Mouse (Mus musculus): ENCODE measurements around the gene Arhgap27. TPM values are rescaled to one million over a fixed set of nuclear protein-coding genes. Genes with fewer than 3 reads are reported as not detected.

The Arhgap27 gene
- polyA plus RNA-seq, 1 experiment = 16.6 TPM

DNA sequence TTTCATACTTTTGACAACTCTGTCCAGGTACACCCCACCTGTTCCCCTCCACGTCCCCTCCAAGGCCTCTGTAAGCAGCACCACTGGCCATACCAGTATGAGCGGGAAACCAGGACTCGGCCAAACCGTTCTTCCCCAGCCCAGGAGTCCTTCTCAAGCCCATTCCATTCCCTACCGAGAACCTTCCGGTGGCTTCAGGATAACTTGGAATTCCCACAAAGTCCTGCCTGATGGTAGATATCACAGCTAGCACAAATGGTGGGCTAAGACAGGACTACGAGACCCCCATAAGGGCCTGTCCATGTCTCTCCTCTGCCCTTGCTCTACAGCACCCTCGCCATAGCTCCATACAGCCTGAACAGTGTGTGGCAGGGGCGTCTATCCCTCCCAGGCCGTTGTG, 5.8 kb downstream of the Arhgap27 start:
- no peak for DNase-seq (ENCODE audit: extremely low spot score in 1 of 2, low spot score in 1 of 2)

- DNase-seq (ENCODE audit: extremely low spot score in 1 of 2, low spot score in 1 of 2) = no peak
These were observed 6.4 kb downstream of the Arhgap27 start for GRCm38 (mm10) chr11:103356938-103357670.

DNA sequence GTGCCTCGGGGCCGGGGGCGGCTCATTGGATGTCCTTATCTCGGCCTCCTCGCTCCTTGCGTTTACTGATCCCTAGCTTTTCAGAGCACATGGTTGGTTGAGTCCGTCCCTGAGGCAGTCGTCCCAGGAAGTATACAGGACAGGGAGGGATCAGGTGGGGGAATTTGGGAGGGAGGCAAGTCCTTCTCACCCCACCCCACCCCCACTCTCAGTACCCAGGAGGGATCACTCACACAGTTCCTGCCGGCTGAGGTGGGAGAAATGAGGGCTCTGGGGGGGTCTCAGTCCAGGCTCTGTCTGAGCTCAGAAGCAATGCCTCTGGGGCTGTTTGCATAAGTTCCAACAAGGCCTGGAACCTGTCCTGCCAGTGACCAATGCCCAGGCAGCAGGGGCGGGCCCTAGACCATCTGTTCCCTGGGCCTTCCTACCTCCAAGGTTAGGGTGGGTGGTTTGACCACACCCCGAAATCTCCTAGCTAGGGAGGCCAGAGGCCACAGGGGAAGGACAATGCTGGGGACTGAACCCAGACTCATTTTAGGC, 7.4 kb downstream of the Arhgap27 start:
- DNase-seq (ENCODE audit: extremely low spot score in 1 of 2, low spot score in 1 of 2) = no peak

- DNase-seq (ENCODE audit: extremely low spot score in 1 of 2, low spot score in 1 of 2) = no peak
These were observed 8.2 kb downstream of the Arhgap27 start for GRCm38 (mm10) chr11:103355251-103355650.

GRCm38 (mm10) chr11:103354033-103354432, 9.5 kb downstream of the Arhgap27 start:
- no peak for DNase-seq (ENCODE audit: extremely low spot score in 1 of 2, low spot score in 1 of 2)

- DNase-seq (ENCODE audit: extremely low spot score in 1 of 2, low spot score in 1 of 2) = no peak
These were observed 11.2 kb downstream of the Arhgap27 start for GRCm38 (mm10) chr11:103352239-103352814.

- DNase-seq (ENCODE audit: extremely low spot score in 1 of 2, low spot score in 1 of 2) = no peak
These were observed 12.7 kb downstream of the Arhgap27 start for GRCm38 (mm10) chr11:103350711-103351315.

DNA sequence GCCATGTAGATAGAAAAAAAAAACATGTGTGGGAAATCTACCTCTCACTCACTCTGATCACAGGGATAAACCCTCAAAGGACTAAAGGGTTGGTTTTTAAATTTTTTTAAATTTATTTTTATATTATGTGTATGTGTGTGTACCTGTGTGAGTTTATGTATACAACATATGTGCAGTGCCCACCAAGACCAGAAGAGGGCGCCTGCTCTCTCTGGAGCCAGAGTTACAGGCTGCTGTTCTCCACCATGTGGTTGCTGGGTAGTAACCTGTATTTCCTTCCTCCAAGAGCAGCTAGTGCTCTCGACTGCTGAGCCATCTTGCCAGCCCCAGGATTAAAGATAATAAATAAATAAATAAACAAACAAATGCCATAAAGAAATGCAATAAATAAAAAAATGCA, 13.8 kb downstream of the Arhgap27 start:
- DNase-seq (ENCODE audit: extremely low spot score in 1 of 2, low spot score in 1 of 2) = no peak

DNA sequence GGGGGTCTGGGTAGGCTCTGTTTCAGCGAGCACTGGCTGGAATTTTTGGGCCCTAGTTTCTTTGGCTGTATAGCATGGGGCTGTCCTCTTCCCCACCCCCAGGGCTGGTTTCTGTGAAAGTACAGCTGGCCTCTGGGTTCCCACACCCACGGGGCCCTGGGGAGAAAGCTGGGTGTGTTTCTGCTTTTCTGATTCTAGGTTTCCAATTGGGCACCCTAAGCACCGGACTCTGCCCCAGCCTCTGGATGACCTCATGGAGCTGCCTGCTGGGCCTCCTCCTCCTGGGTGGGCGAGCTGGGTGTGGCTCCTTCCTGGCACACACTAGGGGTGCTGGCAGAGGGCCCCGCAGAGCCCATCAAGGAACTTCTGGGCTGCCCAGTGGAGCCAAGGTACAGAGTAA, 16.8 kb downstream of the Arhgap27 start:
- no peak for DNase-seq (ENCODE audit: extremely low spot score in 1 of 2, low spot score in 1 of 2)

DNA sequence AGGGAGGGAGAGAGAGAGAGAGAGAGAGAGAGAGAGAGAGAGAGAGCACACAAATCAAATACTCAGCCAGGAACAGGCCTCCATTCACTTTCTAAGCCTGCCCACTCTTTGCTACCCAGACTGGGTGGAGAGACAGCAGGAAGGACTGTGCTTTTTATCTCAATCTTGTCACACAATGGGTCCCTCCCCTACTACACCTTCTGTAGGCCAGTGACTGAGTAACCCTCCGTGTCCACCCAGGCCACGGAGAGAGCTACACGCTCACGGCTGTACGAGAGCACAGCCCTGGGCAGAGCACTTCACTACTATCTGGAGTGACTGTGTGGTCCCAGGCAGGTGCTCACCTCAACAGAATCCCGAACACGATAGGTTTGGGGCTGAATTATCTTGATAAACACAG, 17.3 kb downstream of the Arhgap27 start:
- DNase-seq (ENCODE audit: extremely low spot score in 1 of 2, low spot score in 1 of 2) = no peak

DNA sequence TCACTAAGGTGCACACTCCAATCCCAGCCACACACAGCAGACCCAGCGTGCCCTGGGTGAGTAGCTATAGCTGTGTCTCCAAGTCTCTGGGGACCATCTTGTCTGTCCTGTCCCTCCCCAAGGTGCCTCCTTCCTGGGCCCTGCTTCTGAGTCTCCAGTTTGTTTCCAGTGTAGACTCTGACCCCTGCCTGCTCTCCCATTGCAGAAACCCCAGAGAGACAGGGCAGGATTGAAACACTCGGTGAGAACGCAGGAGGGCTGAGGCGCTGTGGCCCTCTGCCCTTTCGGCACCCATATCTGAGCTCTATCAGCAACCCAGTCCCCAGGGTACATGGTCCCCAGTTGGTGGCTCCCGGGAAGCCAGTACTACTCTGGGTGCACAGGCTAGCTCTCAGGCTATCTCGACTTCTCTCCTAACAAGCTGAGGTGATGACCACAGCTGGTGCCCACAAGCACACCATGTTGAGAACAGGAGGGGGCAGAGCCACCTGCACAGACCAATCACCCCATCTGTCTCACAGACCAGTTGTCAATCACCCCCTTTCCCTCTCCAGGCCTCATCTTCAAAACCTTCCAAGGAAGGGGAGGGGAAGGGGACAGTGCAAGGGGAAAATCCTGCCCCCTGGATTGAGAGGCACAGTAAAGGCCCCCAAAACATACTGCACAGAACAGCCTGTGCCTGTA, 17.9 kb downstream of the Arhgap27 start:
- no peak for DNase-seq (ENCODE audit: extremely low spot score in 1 of 2, low spot score in 1 of 2)

- DNase-seq (ENCODE audit: extremely low spot score in 1 of 2, low spot score in 1 of 2) = no peak
These were observed 18.8 kb downstream of the Arhgap27 start for GRCm38 (mm10) chr11:103344494-103345332.

- DNase-seq (ENCODE audit: extremely low spot score in 1 of 2, low spot score in 1 of 2) = no peak
These were observed 19.6 kb downstream of the Arhgap27 start for GRCm38 (mm10) chr11:103343881-103344280.

GRCm38 (mm10) chr11:103343063-103343462, 20.4 kb downstream of the Arhgap27 start:
- DNase-seq (ENCODE audit: extremely low spot score in 1 of 2, low spot score in 1 of 2) = no peak

- no peak for DNase-seq (ENCODE audit: extremely low spot score in 1 of 2, low spot score in 1 of 2)
These were observed 22.8 kb downstream of the Arhgap27 start for GRCm38 (mm10) chr11:103340677-103341076.

- no peak for DNase-seq (ENCODE audit: extremely low spot score in 1 of 2, low spot score in 1 of 2)
These were observed 23.4 kb downstream of the Arhgap27 start for GRCm38 (mm10) chr11:103340130-103340529.

GRCm38 (mm10) chr11:103339414-103340119, 23.9 kb downstream of the Arhgap27 start:
- DNase-seq (ENCODE audit: extremely low spot score in 1 of 2, low spot score in 1 of 2) = no peak

DNA sequence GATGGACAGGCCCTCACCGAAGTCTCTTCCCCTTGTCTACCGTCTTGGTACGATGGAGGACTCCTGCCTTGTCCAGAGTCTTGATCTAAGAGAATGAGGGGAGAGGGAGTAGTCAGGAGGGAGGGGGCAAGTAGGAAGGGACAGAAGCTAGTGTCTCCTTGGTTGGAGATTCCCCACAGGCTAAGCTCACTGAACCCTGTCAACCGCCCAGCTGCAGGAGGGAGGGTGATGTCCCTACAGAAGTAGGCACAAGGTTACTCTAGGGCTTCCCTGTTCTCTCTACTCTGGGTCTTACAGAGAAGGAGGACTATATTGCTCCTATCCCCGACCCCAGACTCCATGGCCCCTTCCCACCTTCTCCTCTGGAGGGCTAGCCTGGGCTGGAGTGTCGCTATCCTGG, 24.8 kb downstream of the Arhgap27 start:
- DNase-seq (ENCODE audit: extremely low spot score in 1 of 2, low spot score in 1 of 2) = no peak

- no peak for DNase-seq (ENCODE audit: extremely low spot score in 1 of 2, low spot score in 1 of 2)
These were observed 25.4 kb downstream of the Arhgap27 start for GRCm38 (mm10) chr11:103338119-103338518.

- no peak for DNase-seq (ENCODE audit: extremely low spot score in 1 of 2, low spot score in 1 of 2)
These were observed 26.3 kb downstream of the Arhgap27 start for GRCm38 (mm10) chr11:103337180-103337579.
